20 mouse cellular contexts compared by ENCODE assay signal in genomic region chr7:70109013-70109412, GRCm38 (mm10).
DNase-seq lines count a peak whose midpoint lies in the region; ATAC-seq and TF ChIP-seq lines count a peak whose summit lies in the region.
"Had no signal": no experiment of that assay in that cellular context is flagged by ENCODE, and none has a peak within 500 bp of the region (broad histone marks: within the 10 kb centered on the region; RNA-seq: fewer than 3 reads in every experiment).

No protein-coding gene starts in this region.

- H3K36me3 ChIP-seq in forebrain, embryonic 11.5 days (ENCODE audit: control insufficient read depth, insufficient read depth, low read length): no peaks in the 10 kb centered on the region
- H3K36me3 ChIP-seq in forebrain, embryonic 15.5 days: no peaks in the 10 kb centered on the region
- H3K36me3 ChIP-seq in midbrain, embryonic 12.5 days: no peaks in the 10 kb centered on the region
- H3K36me3 ChIP-seq: heart, embryonic 12.5 days had no signal

- peaks cover 11% of the 10 kb centered on the region; the same call in 1 of the 2 replicates for H3K4me1 ChIP-seq in forebrain, embryonic 11.5 days (replicated peaks; ENCODE audit: control insufficient read depth, insufficient read depth, low read length)
- peaks cover 29% of the 10 kb centered on the region for H3K4me1 ChIP-seq in forebrain, embryonic 15.5 days
- H3K4me1 ChIP-seq in midbrain, embryonic 12.5 days: peaks cover 24% of the 10 kb centered on the region
- H3K4me1 ChIP-seq: heart, embryonic 12.5 days had no signal

- H3K27me3 ChIP-seq in forebrain, embryonic 11.5 days (ENCODE audit: control insufficient read depth, insufficient read depth, low read length): no peaks in the 10 kb centered on the region
- no peaks in the 10 kb centered on the region for H3K27me3 ChIP-seq in forebrain, embryonic 15.5 days
- H3K27me3 ChIP-seq in midbrain, embryonic 12.5 days: peaks cover 47% of the 10 kb centered on the region
- H3K27me3 ChIP-seq: heart, embryonic 12.5 days; Patski had no signal

- ATAC-seq in forebrain, embryonic 11.5 days (replicated peaks; ENCODE audit: low FRiP score): no peak
- no peak for ATAC-seq in forebrain, embryonic 15.5 days (replicated peaks)
- peak; percentile 42; the same call in 1 of the 2 replicates for ATAC-seq in granulocyte monocyte progenitor cell, adult 5-6 weeks (replicated peaks; ENCODE audit: poor library complexity, severe bottlenecking)
- no peak for ATAC-seq in midbrain, embryonic 12.5 days (ENCODE audit: low FRiP score, low read depth)
- ATAC-seq: CD4-positive, CD25-positive, alpha-beta regulatory T cell, adult 4 months; Patski had no signal

- H3K9ac ChIP-seq in forebrain, embryonic 11.5 days (ENCODE audit: low read length): no peak overlapping the region
- no peak overlapping the region for H3K9ac ChIP-seq in forebrain, embryonic 15.5 days (replicated peaks)
- no peak overlapping the region; the same call in 1 of the 2 replicates for H3K9ac ChIP-seq in midbrain, embryonic 12.5 days (replicated peaks)
- H3K9ac ChIP-seq: heart, embryonic 12.5 days; lung, embryonic 14.5 days had no signal

- no peak for DNase-seq in forebrain, embryonic 11.5 days (ENCODE audit: low spot score)
- DNase-seq in brain, embryonic 14.5 days (ENCODE audit: low read depth): peak; percentile 47
- DNase-seq in embryo, embryonic 10.5 days (ENCODE audit: low spot score): no peak
- DNase-seq in kidney, postnatal 4 days: no peak
- DNase-seq: adrenal gland, adult 8-10 months; cerebellum, postnatal 10 days; gastrocnemius, adult 2 months; heart, postnatal 36 days; kidney, adult 11 months; lung, embryonic 14.5 days; lung, postnatal 36 days; right cerebral cortex, adult 18-20 months had no signal

- no peaks in the 10 kb centered on the region for H3K9me3 ChIP-seq in forebrain, embryonic 11.5 days (ENCODE audit: control insufficient read depth, low read length)
- H3K9me3 ChIP-seq in forebrain, embryonic 15.5 days: no peaks in the 10 kb centered on the region
- no peaks in the 10 kb centered on the region for H3K9me3 ChIP-seq in midbrain, embryonic 12.5 days
- H3K9me3 ChIP-seq: heart, embryonic 12.5 days had no signal

- 15% methylated on average over 8 of the region's 8 CpGs for WGBS in forebrain, embryonic 11.5 days
- 13% methylated on average over 8 of the region's 8 CpGs for WGBS in forebrain, embryonic 15.5 days
- 12% methylated on average over 8 of the region's 8 CpGs for WGBS in midbrain, embryonic 12.5 days

- H3K4me2 ChIP-seq in forebrain, embryonic 11.5 days (ENCODE audit: low read depth, low read length, severe bottlenecking): peak overlapping the region; percentile 6; the same call in 1 of the 2 replicates
- H3K4me2 ChIP-seq in forebrain, embryonic 15.5 days (replicated peaks): no peak overlapping the region
- H3K4me2 ChIP-seq in midbrain, embryonic 12.5 days (replicated peaks): peak overlapping the region; percentile 36
- H3K4me2 ChIP-seq: heart, embryonic 12.5 days; liver, embryonic 11.5 days; lung, embryonic 14.5 days had no signal

- peak overlapping the region; percentile 60; the same call in 1 of the 2 replicates for H3K27ac ChIP-seq in forebrain, embryonic 11.5 days (ENCODE audit: low read depth, low read length)
- no peak overlapping the region for H3K27ac ChIP-seq in forebrain, embryonic 15.5 days (replicated peaks)
- H3K27ac ChIP-seq in midbrain, embryonic 12.5 days (replicated peaks): peak overlapping the region; percentile 64
- H3K27ac ChIP-seq: gastrocnemius, adult 2 months; stomach, postnatal 0 days had no signal

- TF ChIP-seq POLR2A in brain, embryonic 14.5 days (IDR thresholded peaks at IDR 0.05; ENCODE audit: borderline replicate concordance, extremely low read depth, insufficient read depth, insufficient read length, poor library complexity, severe bottlenecking): no peak

- H3K4me3 ChIP-seq in forebrain, embryonic 11.5 days (ENCODE audit: low read depth, low read length): no peak overlapping the region
- no peak overlapping the region for H3K4me3 ChIP-seq in forebrain, embryonic 15.5 days
- no peak overlapping the region for H3K4me3 ChIP-seq in midbrain, embryonic 12.5 days
- H3K4me3 ChIP-seq: gastrocnemius, adult 2 months; heart, embryonic 12.5 days had no signal

- TF ChIP-seq CTCF in brain, embryonic 14.5 days (IDR thresholded peaks at IDR 0.05; ENCODE audit: borderline replicate concordance, extremely low read depth, insufficient read depth, insufficient read length): no peak
